Mouse (Mus musculus): ENCODE results near the gene Ncoa3.

Ncoa3 gene

GRCm38 (mm10) chr2:166080967-166081750 is 88.7 kb downstream of the Ncoa3 start:
- no peak for DNase-seq

- peak; percentile 55 for DNase-seq
These were observed 89.8 kb downstream of the Ncoa3 start for GRCm38 (mm10) chr2:166082193-166082592.

- DNase-seq: no peak
These were observed 90.2 kb downstream of the Ncoa3 start for GRCm38 (mm10) chr2:166082661-166083060.

GRCm38 (mm10) chr2:166083542-166084031 is 91.2 kb downstream of the Ncoa3 start:
- no peak for DNase-seq

- DNase-seq: no peak
These were observed 91.7 kb downstream of the Ncoa3 start for GRCm38 (mm10) chr2:166084111-166084510.

- DNase-seq: peak; percentile 23
These were observed 92.5 kb downstream of the Ncoa3 start for GRCm38 (mm10) chr2:166084964-166085363.

GRCm38 (mm10) chr2:166085780-166086179 is 93.3 kb downstream of the Ncoa3 start:
- no peak for DNase-seq

- DNase-seq: no peak
These were observed 94.2 kb downstream of the Ncoa3 start for GRCm38 (mm10) chr2:166086457-166087233.

- no peak for DNase-seq
These were observed 96.6 kb downstream of the Ncoa3 start for GRCm38 (mm10) chr2:166088991-166089390.

GRCm38 (mm10) chr2:166090131-166090581 is 97.7 kb downstream of the Ncoa3 start:
- no peak for DNase-seq

- DNase-seq: no peak
These were observed 99.2 kb downstream of the Ncoa3 start for GRCm38 (mm10) chr2:166091599-166091998.

GRCm38 (mm10) chr2:166092412-166092811 is 100.0 kb downstream of the Ncoa3 start:
- DNase-seq: no peak

- DNase-seq: no peak
These were observed 103.9 kb downstream of the Ncoa3 start for GRCm38 (mm10) chr2:166096300-166096699.

- DNase-seq: no peak
These were observed 104.4 kb downstream of the Ncoa3 start for GRCm38 (mm10) chr2:166096834-166097233.

- no peak for DNase-seq
These were observed 105.2 kb downstream of the Ncoa3 start for GRCm38 (mm10) chr2:166097443-166098291.

- no peak for DNase-seq
These were observed 106.0 kb downstream of the Ncoa3 start for GRCm38 (mm10) chr2:166098292-166098933.

- DNase-seq: no peak
These were observed 108.2 kb downstream of the Ncoa3 start for GRCm38 (mm10) chr2:166100309-166101262.

- DNase-seq: no peak
These were observed 110.5 kb downstream of the Ncoa3 start for GRCm38 (mm10) chr2:166102893-166103292.

- no peak for DNase-seq
These were observed 113.5 kb downstream of the Ncoa3 start for GRCm38 (mm10) chr2:166105911-166106310.

- no peak for DNase-seq
These were observed 114.2 kb downstream of the Ncoa3 start for GRCm38 (mm10) chr2:166106631-166107030.

GRCm38 (mm10) chr2:166107911-166108310 is 115.5 kb downstream of the Ncoa3 start:
- DNase-seq: no peak

Data from cerebellum, adult 9-10 months (tissue).